Mouse (Mus musculus) heart, adult 2 months (tissue): ENCODE results near the gene Magi2. TPM values are rescaled to one million over a fixed set of nuclear protein-coding genes. Genes with fewer than 3 reads are reported as not detected.
A peak's percentile ranks its signal among the peaks of the same experiment; 100 is the strongest.

Experiments used
- DNase-seq, 2 experiments: peaks; one replicate each; pipeline ENCODE4 v3.0.0; 2021
- H3K27ac ChIP-seq: fragments of 200-600 bp; 2 replicates; pipeline ENCODE4 v1.8.1; 2022
- H3K27me3 ChIP-seq: fragments of 200-500 bp; 2 replicates; pipeline ENCODE4 v1.6.1; 2012; ENCODE audit warnings: mild to moderate bottlenecking, low read length, inconsistent platforms, mixed read lengths; ENCODE audit not compliant: control insufficient read depth, insufficient read depth
- H3K36me3 ChIP-seq: fragments of 200-500 bp; 2 replicates; pipeline ENCODE4 v1.6.1; 2012; ENCODE audit warnings: low read length, inconsistent platforms; ENCODE audit not compliant: control insufficient read depth, insufficient read depth
- H3K4me1 ChIP-seq: fragments of 200-500 bp; 2 replicates; pipeline ENCODE4 v1.6.1; 2011; ENCODE audit warnings: low read length; ENCODE audit not compliant: control insufficient read depth, insufficient read depth
- H3K4me3 ChIP-seq: fragments of 200-600 bp; 2 replicates; pipeline ENCODE4 v1.8.1; 2022
- H3K79me2 ChIP-seq: fragments of 200-500 bp; replicated peaks from 2 replicates; pipeline ENCODE4 v1.6.1; 2012; ENCODE audit warnings: mild to moderate bottlenecking, inconsistent platforms, low read length, moderate library complexity, mixed read lengths; ENCODE audit not compliant: control insufficient read depth, insufficient read depth
- H3K9ac ChIP-seq: fragments of 200-500 bp; 2 replicates; pipeline ENCODE4 v1.6.1; 2012; ENCODE audit warnings: low read depth, mild to moderate bottlenecking, control low read depth, inconsistent platforms, low read length, mixed read lengths
- CTCF ChIP-seq: fragments of 200-600 bp; IDR thresholded peaks from 2 replicates; pipeline ENCODE4 v1.8.1; 2022; ENCODE audit warnings: antibody characterized with exemption, mild to moderate bottlenecking, moderate library complexity
- EP300 ChIP-seq: fragments of 200-500 bp; IDR thresholded peaks from 2 replicates; pipeline ENCODE4 v1.6.1; 2011; ENCODE audit warnings: low read depth, low read length, control low read depth; ENCODE audit not compliant: insufficient read depth
- POLR2A ChIP-seq: fragments of 200-500 bp; IDR thresholded peaks from 2 replicates; pipeline ENCODE4 v1.6.1; 2011; ENCODE audit warnings: mild to moderate bottlenecking, low read depth, low read length, control low read depth; ENCODE audit not compliant: insufficient read depth
- WGBS: fragments of 180-500 bp; shearing (Covaris S2); methylation state at CpG from one replicate; pipeline ENCODE4 v1.1.7; 2018; 5-methylcytosine and 5-hydroxymethylcytosine counted together
- intact Hi-C: fragments of 180-260 bp; cut with DNase I; formaldehyde crosslinking; loops from one replicate; pipeline ENCODE4 v1.15.1; 2025
- polyA plus RNA-seq: library from polyadenylated mRNA; depleted of rRNA; stranded (reverse); fragments of >200 nt; gene quantifications from 2 replicates; pipeline ENCODE4 v1.2.3, GENCODE M21; 2012
- total RNA-seq, 2 experiments: library from RNA; stranded (reverse); gene quantifications; 2 replicates each; pipeline ENCODE4 v1.2.3; 2021

Magi2 gene
- total and polyA plus RNA-seq, 3 experiments: 2.0 to 8.2 (median 7.0) TPM

DNA sequence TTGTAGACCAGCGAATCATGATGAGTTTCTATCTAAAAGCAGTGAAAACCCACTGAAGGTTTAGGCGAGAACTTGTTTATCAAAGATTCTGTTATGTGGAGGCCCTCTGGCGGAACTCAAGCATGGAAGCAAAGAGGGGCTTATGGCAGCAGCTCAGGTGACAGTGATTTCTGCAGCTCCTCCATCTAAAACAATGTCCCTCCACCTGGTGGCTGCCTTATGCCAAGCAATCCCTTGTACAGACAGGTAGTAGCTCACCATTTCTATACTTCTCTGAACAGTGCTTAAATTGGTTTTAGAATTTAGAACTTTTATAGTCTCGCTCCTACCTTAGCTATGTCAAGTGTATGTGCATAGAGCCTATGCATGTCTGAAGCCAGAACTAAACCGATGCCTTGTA, 1472.3 kb downstream of the Magi2 start:
- Histone ChIP-seq H3K4me1 (no peaks in the 10 kb centered on the region), H3K4me3 (no peak overlapping the region), H3K27ac (no peak overlapping the region), H3K27me3 (no peaks in the 10 kb centered on the region), H3K36me3 (no peaks in the 10 kb centered on the region), H3K79me2 (no peaks in the 10 kb centered on the region), H3K9ac (no peak overlapping the region)
- no peak for TF ChIP-seq CTCF
- no peak for TF ChIP-seq EP300
- no peak for TF ChIP-seq POLR2A
- no peak for DNase-seq
- intact Hi-C loops: no loop called here
- WGBS: 75% methylated on average over 5 of the region's 5 CpGs

DNA sequence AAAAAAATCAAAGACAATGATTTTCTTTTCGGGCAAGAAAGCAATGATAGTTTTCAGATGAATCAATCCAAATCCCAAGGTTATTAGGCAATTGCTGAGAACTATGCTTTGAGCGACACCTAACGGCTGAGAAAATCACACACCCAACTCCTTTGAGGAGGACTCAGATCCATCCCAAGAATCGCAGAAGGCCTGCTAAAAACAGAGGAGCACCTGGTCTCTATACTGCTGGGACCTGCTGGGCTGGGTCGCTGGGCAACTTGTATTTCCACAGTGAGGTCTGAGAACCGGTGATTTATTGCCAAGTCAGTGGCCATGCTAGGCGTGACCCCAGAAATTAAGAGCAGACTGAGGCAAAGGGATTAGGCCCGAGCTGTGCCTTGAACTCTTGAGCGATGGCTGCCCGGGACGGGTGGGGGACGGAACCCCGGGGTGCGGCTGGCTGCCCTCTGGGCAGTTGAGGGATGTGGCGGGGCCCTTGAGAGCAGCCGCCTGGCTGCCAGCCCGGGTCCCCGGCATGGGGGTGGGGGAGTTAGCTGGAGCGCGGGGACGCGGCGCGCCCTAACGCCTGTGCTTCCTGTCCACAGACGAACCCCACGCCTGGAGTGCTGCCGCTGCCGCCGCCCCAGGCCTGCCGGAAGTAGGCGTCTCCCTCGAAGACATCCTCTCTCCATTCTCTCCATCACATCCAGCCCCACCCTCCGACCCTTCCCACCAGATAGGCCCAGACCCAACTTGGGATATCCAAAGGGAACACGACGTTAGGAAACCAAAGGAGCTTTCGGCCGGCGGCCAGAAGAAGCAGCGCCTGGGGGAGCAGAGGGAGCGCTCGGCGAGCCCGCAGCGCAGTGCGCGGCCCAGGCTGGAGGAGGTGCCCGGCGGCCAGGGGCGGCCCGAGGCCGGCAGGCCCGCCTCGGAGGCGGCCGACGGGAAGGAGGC, 1474.9 kb downstream of the Magi2 start:
- intact Hi-C loops: loop anchor here (1.0 to 2.0 kb wide), 3 partner anchors 231 to 1273 kb away; no protein-coding TSS in a partner anchor
- TF ChIP-seq CTCF (peak; percentile 78), POLR2A (peak; percentile 51; the same call in 1 of the 2 replicates), EP300 (0 out of 2 replicates have a peak, but pooled peaks have one; percentile 35)

DNA sequence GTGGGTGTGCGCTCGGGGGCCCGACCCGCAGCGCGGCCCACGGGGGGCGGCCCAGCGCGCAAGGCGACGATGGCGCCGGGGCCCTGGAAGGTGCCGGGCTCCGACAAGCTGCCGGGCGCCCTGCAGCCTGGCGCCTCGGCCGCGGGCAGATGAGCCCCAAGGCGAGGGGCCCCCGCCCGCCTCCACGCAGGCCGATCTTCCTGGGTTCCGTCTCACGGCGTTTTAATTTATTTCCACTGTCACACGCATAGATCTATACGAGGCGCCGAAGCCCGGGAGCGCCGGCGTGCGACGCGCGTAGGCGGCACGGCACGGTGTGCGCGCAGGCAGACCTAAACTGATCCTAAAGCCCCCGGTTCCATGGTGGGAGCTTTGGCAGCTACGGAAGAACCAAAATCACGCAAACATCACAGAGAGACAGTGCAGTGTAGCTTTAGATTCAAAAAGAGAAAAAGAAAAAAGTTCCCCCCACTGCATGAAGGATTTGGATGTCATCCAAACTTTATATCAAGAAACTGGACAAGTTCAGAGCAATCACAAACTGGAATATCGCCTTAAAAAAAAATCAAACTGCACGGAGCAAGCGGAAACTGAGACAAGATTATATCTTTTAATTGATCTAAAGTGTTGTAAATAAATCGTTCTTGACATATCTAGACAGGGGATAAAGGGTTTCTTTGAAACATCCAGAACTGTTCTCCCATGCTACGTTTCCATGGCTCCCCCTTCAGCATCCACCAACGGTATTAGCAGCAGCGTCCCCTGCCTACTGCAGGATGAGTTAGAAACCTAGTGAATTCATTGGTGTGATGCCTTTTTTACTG, 1475.9 kb downstream of the Magi2 start:
- Histone ChIP-seq H3K9ac (peak overlapping the region; percentile 78), H3K4me1 (no peaks in the 10 kb centered on the region), H3K36me3 (no peaks in the 10 kb centered on the region), H3K79me2 (no peaks in the 10 kb centered on the region), H3K4me3 (peak overlapping the region; percentile 67), H3K27ac (peak overlapping the region; percentile 79), H3K27me3 (no peaks in the 10 kb centered on the region)
- under 1% methylated on average over 56 of the region's 57 CpGs for WGBS
- peak in 1 of 2 experiments; percentile 4 for DNase-seq
- TF ChIP-seq POLR2A (no peak), CTCF (peak; percentile 26; the same call in 1 of the 2 replicates)
- intact Hi-C loops: no loop called here

More for the DNA sequence above, 1474.9 kb downstream of the Magi2 start:
- Histone ChIP-seq H3K27me3 (no peaks in the 10 kb centered on the region), H3K4me1 (no peaks in the 10 kb centered on the region), H3K9ac (peak overlapping the region; percentile 78), H3K79me2 (no peaks in the 10 kb centered on the region), H3K36me3 (no peaks in the 10 kb centered on the region), H3K4me3 (peak overlapping the region; percentile 67), H3K27ac (peak overlapping the region; percentile 79)
- DNase-seq: peak; percentile 90 to 93
- WGBS: under 1% methylated on average over 53 of the region's 57 CpGs

DNA sequence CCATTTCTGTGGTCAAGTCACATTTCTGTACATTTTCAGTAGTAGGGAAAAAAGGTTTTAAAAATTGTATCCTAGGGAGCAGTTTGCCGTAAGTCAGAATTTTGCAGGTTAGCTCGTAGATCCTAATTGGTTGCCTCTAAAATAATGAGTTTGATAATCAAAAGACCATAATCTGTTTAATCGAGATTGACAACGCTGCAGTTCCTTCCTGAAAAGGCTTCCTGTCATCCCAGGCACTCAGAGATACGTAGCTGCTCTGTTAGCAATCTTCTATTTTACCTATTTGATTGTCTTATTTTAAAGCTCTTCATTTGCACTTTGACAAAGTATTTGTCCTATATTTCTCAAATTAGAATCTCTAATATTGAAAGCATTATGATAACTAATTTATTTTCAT, 1476.5 kb downstream of the Magi2 start:
- WGBS: 64% methylated on average over 5 of the region's 5 CpGs

DNA sequence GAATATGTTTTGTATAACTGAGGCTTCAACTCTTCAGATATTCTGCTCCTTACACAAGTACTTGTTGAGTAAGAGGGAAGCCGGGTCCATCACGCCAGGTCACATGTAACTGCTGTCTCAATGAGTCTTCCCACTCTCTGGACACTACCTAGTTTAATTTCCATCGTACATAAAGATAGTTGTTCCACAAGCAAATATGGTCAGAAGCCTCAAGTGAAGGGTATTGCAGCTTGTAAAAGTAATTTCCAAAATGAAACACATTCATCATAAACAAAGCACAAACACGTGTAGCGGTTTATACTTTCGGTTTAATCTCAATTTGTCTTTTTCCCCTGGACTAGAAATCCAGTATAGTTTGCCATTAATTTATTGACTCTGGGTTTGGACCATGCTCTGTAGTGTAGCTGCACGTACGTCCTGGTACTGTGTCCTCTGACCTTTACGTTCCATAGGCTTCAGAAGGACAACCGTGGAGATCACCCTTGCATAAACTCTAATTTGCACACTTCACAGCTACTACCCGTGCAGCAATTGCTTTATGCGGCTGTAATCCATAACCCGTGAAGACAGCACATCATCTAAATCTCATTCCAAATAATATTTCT, 1477.2 kb downstream of the Magi2 start:
- H3K4me1 ChIP-seq: no peaks in the 10 kb centered on the region
- no peak for DNase-seq
- 93% methylated on average over 13 of the region's 13 CpGs for WGBS

More for the DNA sequence above, 1476.5 kb downstream of the Magi2 start:
- Histone ChIP-seq H3K79me2 (no peaks in the 10 kb centered on the region), H3K9ac (no peak overlapping the region), H3K27ac (no peak overlapping the region), H3K4me3 (no peak overlapping the region), H3K27me3 (no peaks in the 10 kb centered on the region), H3K4me1 (no peaks in the 10 kb centered on the region), H3K36me3 (no peaks in the 10 kb centered on the region)
- intact Hi-C loops: no loop called here
- TF ChIP-seq EP300: no peak
- TF ChIP-seq POLR2A: no peak
- no peak for TF ChIP-seq CTCF
- no peak for DNase-seq

More for the DNA sequence above, 1477.2 kb downstream of the Magi2 start:
- Histone ChIP-seq H3K79me2 (no peaks in the 10 kb centered on the region), H3K36me3 (no peaks in the 10 kb centered on the region), H3K4me3 (no peak overlapping the region), H3K27ac (no peak overlapping the region), H3K27me3 (no peaks in the 10 kb centered on the region), H3K9ac (no peak overlapping the region)
- TF ChIP-seq POLR2A (no peak), EP300 (no peak), CTCF (no peak)
- intact Hi-C loops: no loop called here
